Mouse (Mus musculus) hindbrain, embryonic 13.5 days (tissue): ENCODE data around the gene Ago4. TPM values are rescaled to one million over a fixed set of nuclear protein-coding genes. Genes with fewer than 3 reads are reported as not detected.
A peak's percentile ranks its signal among the peaks of the same experiment; 100 is the strongest.

Source experiments
- ATAC-seq: fragments of 200-750 bp; cut with Nextera tagmentation; 2 replicates; pipeline ENCODE4 v1.8.0; 2017; ENCODE audit warnings: moderate TSS enrichment; ENCODE audit not compliant: low FRiP score
- H3K27ac ChIP-seq: fragments of 300-500 bp; sonication (generic); 2 replicates; pipeline ENCODE4 v1.5.1; 2015; ENCODE audit warnings: inconsistent platforms, mild to moderate bottlenecking, moderate library complexity
- H3K27me3 ChIP-seq: fragments of 300-500 bp; sonication (generic); 2 replicates; pipeline ENCODE4 v1.6.1; 2015; ENCODE audit warnings: mild to moderate bottlenecking, inconsistent platforms
- H3K36me3 ChIP-seq: fragments of 300-500 bp; sonication (generic); 2 replicates; pipeline ENCODE4 v1.6.1; 2015; ENCODE audit warnings: mild to moderate bottlenecking, inconsistent platforms
- H3K4me1 ChIP-seq: fragments of 300-500 bp; sonication (generic); replicated peaks from 2 replicates; pipeline ENCODE4 v1.6.1; 2015; ENCODE audit warnings: inconsistent platforms
- H3K4me2 ChIP-seq: fragments of 300-500 bp; sonication (generic); 2 replicates; pipeline ENCODE4 v1.6.1; 2015; ENCODE audit warnings: inconsistent platforms, mild to moderate bottlenecking, moderate library complexity
- H3K4me3 ChIP-seq: fragments of 300-500 bp; sonication (generic); 2 replicates; pipeline ENCODE4 v1.5.1; 2015; ENCODE audit warnings: mild to moderate bottlenecking, inconsistent platforms
- H3K9ac ChIP-seq: fragments of 300-500 bp; sonication (generic); 2 replicates; pipeline ENCODE4 v1.6.1; 2015; ENCODE audit warnings: mild to moderate bottlenecking, inconsistent platforms
- H3K9me3 ChIP-seq: fragments of 300-500 bp; sonication (generic); 2 replicates; pipeline ENCODE4 v1.6.1; 2016; ENCODE audit warnings: inconsistent platforms
- WGBS: fragments of 180-500 bp; shearing (Covaris S2); methylation state at CpG from one replicate; pipeline ENCODE4 v1.1.7; 2015; 5-methylcytosine and 5-hydroxymethylcytosine counted together
- polyA plus RNA-seq: library from polyadenylated mRNA; unstranded; fragments of >200 nt; fragmentation: Nextera tagmentation; extraction: Ambion mirVana; gene quantifications from 2 replicates; pipeline ENCODE4 v1.2.1, GENCODE M21; 2015

The Ago4 gene
- polyA plus RNA-seq, 1 experiment from 2014 or later: 10.0 TPM

GRCm38 (mm10) chr4:126486217-126486616, 47.1 kb downstream of the Ago4 start:
- WGBS: 77% methylated on average over 1 of the region's 1 CpGs
- no peaks in the 10 kb centered on the region for H3K9me3 ChIP-seq
- no peak for ATAC-seq
- no peak overlapping the region for H3K27ac ChIP-seq
- H3K4me2 ChIP-seq: no peak overlapping the region
- no peaks in the 10 kb centered on the region for H3K4me1 ChIP-seq
- H3K27me3 ChIP-seq: no peaks in the 10 kb centered on the region
- no peak overlapping the region for H3K9ac ChIP-seq
- H3K4me3 ChIP-seq: no peak overlapping the region
- H3K36me3 ChIP-seq: peaks cover 22% of the 10 kb centered on the region

- Histone ChIP-seq H3K27me3 (no peaks in the 10 kb centered on the region), H3K9me3 (no peaks in the 10 kb centered on the region), H3K9ac (no peak overlapping the region), H3K4me3 (no peak overlapping the region), H3K27ac (no peak overlapping the region), H3K36me3 (peaks cover 11% of the 10 kb centered on the region), H3K4me2 (no peak overlapping the region), H3K4me1 (no peaks in the 10 kb centered on the region)
- 88% methylated on average over 2 of the region's 2 CpGs for WGBS
- no peak for ATAC-seq
Observed at GRCm38 (mm10) chr4:126485065-126485464, 48.2 kb downstream of the Ago4 start.

- no peak for ATAC-seq
- H3K4me2 ChIP-seq: no peak overlapping the region
- no peaks in the 10 kb centered on the region for H3K9me3 ChIP-seq
- no peak overlapping the region for H3K9ac ChIP-seq
- no peak overlapping the region for H3K4me3 ChIP-seq
- no peaks in the 10 kb centered on the region for H3K27me3 ChIP-seq
- H3K27ac ChIP-seq: no peak overlapping the region
- WGBS: 82% methylated on average over 3 of the region's 3 CpGs
- no peaks in the 10 kb centered on the region for H3K4me1 ChIP-seq
- H3K36me3 ChIP-seq: peaks cover 6% of the 10 kb centered on the region
Observed at GRCm38 (mm10) chr4:126483874-126484273, 49.4 kb downstream of the Ago4 start.

GRCm38 (mm10) chr4:126482951-126483350, 50.3 kb downstream of the Ago4 start:
- H3K4me3 ChIP-seq: no peak overlapping the region
- H3K36me3 ChIP-seq: no peaks in the 10 kb centered on the region
- no peaks in the 10 kb centered on the region for H3K9me3 ChIP-seq
- no peaks in the 10 kb centered on the region for H3K4me1 ChIP-seq
- no peak overlapping the region for H3K27ac ChIP-seq
- no peaks in the 10 kb centered on the region for H3K27me3 ChIP-seq
- no peak overlapping the region for H3K9ac ChIP-seq
- H3K4me2 ChIP-seq: no peak overlapping the region
- ATAC-seq: no peak
- 81% methylated on average over 12 of the region's 12 CpGs for WGBS

- WGBS: 90% methylated on average over 5 of the region's 5 CpGs
Observed at GRCm38 (mm10) chr4:126481461-126481860, 51.8 kb downstream of the Ago4 start.

GRCm38 (mm10) chr4:126480288-126480687, 53.0 kb downstream of the Ago4 start:
- Histone ChIP-seq H3K27ac (no peak overlapping the region), H3K4me2 (no peak overlapping the region), H3K4me1 (no peaks in the 10 kb centered on the region), H3K27me3 (no peaks in the 10 kb centered on the region), H3K9ac (no peak overlapping the region), H3K36me3 (no peaks in the 10 kb centered on the region), H3K4me3 (no peak overlapping the region), H3K9me3 (no peaks in the 10 kb centered on the region)
- WGBS: 83% methylated on average over 3 of the region's 3 CpGs
- no peak for ATAC-seq

More at GRCm38 (mm10) chr4:126481461-126481860, 51.8 kb downstream of the Ago4 start:
- Histone ChIP-seq H3K9me3 (no peaks in the 10 kb centered on the region), H3K36me3 (no peaks in the 10 kb centered on the region), H3K27me3 (no peaks in the 10 kb centered on the region), H3K27ac (no peak overlapping the region), H3K4me3 (no peak overlapping the region), H3K4me2 (no peak overlapping the region), H3K4me1 (no peaks in the 10 kb centered on the region), H3K9ac (no peak overlapping the region)
- no peak for ATAC-seq

GRCm38 (mm10) chr4:126473031-126473430, 60.2 kb downstream of the Ago4 start:
- ATAC-seq: no peak
- Histone ChIP-seq H3K9me3 (no peaks in the 10 kb centered on the region), H3K4me2 (no peak overlapping the region), H3K27me3 (no peaks in the 10 kb centered on the region), H3K27ac (no peak overlapping the region), H3K9ac (no peak overlapping the region), H3K4me3 (no peak overlapping the region), H3K36me3 (no peaks in the 10 kb centered on the region), H3K4me1 (no peaks in the 10 kb centered on the region)
- 58% methylated on average over 5 of the region's 5 CpGs for WGBS

- WGBS: 68% methylated on average over 1 of the region's 1 CpGs
- Histone ChIP-seq H3K4me2 (no peak overlapping the region), H3K4me1 (peaks cover 33% of the 10 kb centered on the region), H3K9me3 (no peaks in the 10 kb centered on the region), H3K4me3 (no peak overlapping the region), H3K27ac (peak overlapping the region; percentile 99), H3K9ac (no peak overlapping the region), H3K36me3 (no peaks in the 10 kb centered on the region), H3K27me3 (no peaks in the 10 kb centered on the region)
- ATAC-seq: no peak
Observed at GRCm38 (mm10) chr4:126469334-126469733, 63.9 kb downstream of the Ago4 start.

- Histone ChIP-seq H3K9me3 (no peaks in the 10 kb centered on the region), H3K27ac (peak overlapping the region; percentile 99), H3K4me2 (peak overlapping the region; percentile 69), H3K4me1 (peaks cover 37% of the 10 kb centered on the region), H3K36me3 (no peaks in the 10 kb centered on the region), H3K4me3 (peak overlapping the region; percentile 96), H3K27me3 (no peaks in the 10 kb centered on the region), H3K9ac (peak overlapping the region; percentile 56)
- WGBS: 8% methylated on average over 8 of the region's 8 CpGs
- no peak for ATAC-seq
Observed at GRCm38 (mm10) chr4:126468925-126469324, 64.3 kb downstream of the Ago4 start.

GRCm38 (mm10) chr4:126468285-126468901, 64.9 kb downstream of the Ago4 start, which contains the start of gene Ago1:
Gene Ago1 (minus strand): TSS chr4:126468583.
- H3K9ac ChIP-seq: peak within 1 kb of the TSS; percentile 99
- no peaks in the 10 kb centered on the region for H3K27me3 ChIP-seq
- H3K36me3 ChIP-seq: no peaks in the 10 kb centered on the region
- no peaks in the 10 kb centered on the region for H3K9me3 ChIP-seq
- ATAC-seq: peak; percentile 83
- H3K4me2 ChIP-seq: peak within 1 kb of the TSS; percentile 69
- peaks cover 43% of the 10 kb centered on the region for H3K4me1 ChIP-seq
- WGBS: under 1% methylated on average over 50 of the region's 55 CpGs
- peak within 1 kb of the TSS; percentile 99 for H3K27ac ChIP-seq
- peak within 1 kb of the TSS; percentile 96 for H3K4me3 ChIP-seq

GRCm38 (mm10) chr4:126467721-126468284, 65.5 kb downstream of the Ago4 start:
- Histone ChIP-seq H3K27me3 (no peaks in the 10 kb centered on the region), H3K9me3 (no peaks in the 10 kb centered on the region), H3K36me3 (no peaks in the 10 kb centered on the region), H3K4me2 (peak overlapping the region; percentile 69), H3K4me1 (peaks cover 45% of the 10 kb centered on the region), H3K4me3 (peak overlapping the region; percentile 96), H3K27ac (peak overlapping the region; percentile 99), H3K9ac (peak overlapping the region; percentile 99)
- peak; percentile 65 for ATAC-seq
- 3% methylated on average over 23 of the region's 25 CpGs for WGBS

GRCm38 (mm10) chr4:126466251-126466750, 67.0 kb downstream of the Ago4 start:
- ATAC-seq: no peak
- no peaks in the 10 kb centered on the region for H3K36me3 ChIP-seq
- H3K27me3 ChIP-seq: no peaks in the 10 kb centered on the region
- peak overlapping the region; percentile 69 for H3K4me2 ChIP-seq
- peak overlapping the region; percentile 99 for H3K27ac ChIP-seq
- peak overlapping the region; percentile 96 for H3K4me3 ChIP-seq
- no peaks in the 10 kb centered on the region for H3K9me3 ChIP-seq
- H3K9ac ChIP-seq: peak overlapping the region; percentile 76
- 8% methylated on average over 8 of the region's 8 CpGs for WGBS
- H3K4me1 ChIP-seq: peaks cover 57% of the 10 kb centered on the region

- 1% methylated on average over 8 of the region's 8 CpGs for WGBS
Observed at GRCm38 (mm10) chr4:126465843-126466242, 67.4 kb downstream of the Ago4 start.

More at GRCm38 (mm10) chr4:126465843-126466242, 67.4 kb downstream of the Ago4 start:
- ATAC-seq: peak; percentile 43
- peak overlapping the region; percentile 76 for H3K9ac ChIP-seq
- peak overlapping the region; percentile 96 for H3K4me3 ChIP-seq
- peak overlapping the region; percentile 99 for H3K27ac ChIP-seq
- H3K4me1 ChIP-seq: peaks cover 57% of the 10 kb centered on the region
- H3K36me3 ChIP-seq: no peaks in the 10 kb centered on the region; the same call in 1 of the 2 replicates
- peak overlapping the region; percentile 69 for H3K4me2 ChIP-seq
- no peaks in the 10 kb centered on the region for H3K9me3 ChIP-seq
- H3K27me3 ChIP-seq: no peaks in the 10 kb centered on the region
